Mouse (Mus musculus) c-Kit-negative CD71-positive TER-119-positive erythroid progenitor cells, embryonic 14.5 days (primary cell): ENCODE data around the gene Scarb1.
"Not testable (repeated sequence)": the region's sequence is repeated elsewhere in the genome, so short reads cannot be mapped to it uniquely, and the experiment has no call there.

Experiments
- DNase-seq: peaks from one replicate; pipeline ENCODE4 v3.0.0-alpha.2; 2013; ENCODE audit warnings: low read depth, low spot score

Scarb1 gene

GRCm38 (mm10) chr5:125340547-125341262, at the start of gene Scarb1:
TSS of gene Scarb1 (minus strand) at chr5:125341094.
- peak; percentile 74 for DNase-seq

- DNase-seq, result peak; percentile 93
Observed at GRCm38 (mm10) chr5:125389579-125390441, 48.9 kb upstream of the Scarb1 start, which contains the start of gene Ubc. TSS of gene Ubc (minus strand) at chr5:125390202.

- peak; percentile 62 for DNase-seq
Observed at GRCm38 (mm10) chr5:125389131-125389578, 48.3 kb upstream of the Scarb1 start, which contains the start of gene Gm10382. TSS of gene Gm10382 (plus strand) at chr5:125389322.

- no peak for DNase-seq
Observed at GRCm38 (mm10) chr5:125388358-125389092, 47.6 kb upstream of the Scarb1 start.

- not testable (repeated sequence) for DNase-seq
Observed at GRCm38 (mm10) chr5:125387295-125387694, 46.4 kb upstream of the Scarb1 start.

GRCm38 (mm10) chr5:125385215-125385940, 44.5 kb upstream of the Scarb1 start:
- no peak for DNase-seq

GRCm38 (mm10) chr5:125384512-125385214, 43.8 kb upstream of the Scarb1 start:
- no peak for DNase-seq

GRCm38 (mm10) chr5:125383637-125384420, 42.9 kb upstream of the Scarb1 start:
- no peak for DNase-seq

- DNase-seq, result no peak
Observed at GRCm38 (mm10) chr5:125382673-125383558, 42.0 kb upstream of the Scarb1 start.

- DNase-seq, result no peak
Observed at GRCm38 (mm10) chr5:125381954-125382672, 41.2 kb upstream of the Scarb1 start.

GRCm38 (mm10) chr5:125378919-125379318, 38.0 kb upstream of the Scarb1 start:
- no peak for DNase-seq

GRCm38 (mm10) chr5:125377214-125377613, 36.3 kb upstream of the Scarb1 start:
- no peak for DNase-seq

GRCm38 (mm10) chr5:125375871-125376270, 35.0 kb upstream of the Scarb1 start:
- no peak for DNase-seq

- DNase-seq, result no peak
Observed at GRCm38 (mm10) chr5:125372027-125372426, 31.1 kb upstream of the Scarb1 start.

- DNase-seq, result no peak
Observed at GRCm38 (mm10) chr5:125370950-125371693, 30.2 kb upstream of the Scarb1 start.

- no peak for DNase-seq
Observed at GRCm38 (mm10) chr5:125368568-125368967, 27.7 kb upstream of the Scarb1 start.

GRCm38 (mm10) chr5:125368156-125368555, 27.3 kb upstream of the Scarb1 start:
- no peak for DNase-seq
